Mouse (Mus musculus) small intestine, adult 2 months (tissue): ENCODE results near the gene Slc7a10. TPM values are rescaled to one million over a fixed set of nuclear protein-coding genes. Genes with fewer than 3 reads are reported as not detected.

Experiments
- H3K27ac ChIP-seq: fragments of 200-500 bp; 2 replicates; pipeline ENCODE4 v1.5.1; 2012; ENCODE audit warnings: low read depth, low read length, control low read depth, inconsistent platforms; ENCODE audit not compliant: insufficient read depth
- H3K27me3 ChIP-seq: fragments of 200-500 bp; 2 replicates; pipeline ENCODE4 v1.6.1; 2012; ENCODE audit warnings: mild to moderate bottlenecking, moderate library complexity, low read length, inconsistent platforms; ENCODE audit not compliant: control insufficient read depth, insufficient read depth
- H3K36me3 ChIP-seq: fragments of 200-500 bp; 2 replicates; pipeline ENCODE4 v1.6.1; 2012; ENCODE audit warnings: mild to moderate bottlenecking, low read length, control low read depth, inconsistent platforms; ENCODE audit not compliant: control insufficient read depth, insufficient read depth
- H3K4me1 ChIP-seq: fragments of 200-500 bp; 2 replicates; pipeline ENCODE4 v1.6.1; 2012; ENCODE audit warnings: low read length, inconsistent platforms, mixed read lengths; ENCODE audit not compliant: control insufficient read depth, insufficient read depth, insufficient read length
- H3K4me3 ChIP-seq: fragments of 200-500 bp; 2 replicates; pipeline ENCODE4 v1.5.1; 2012; ENCODE audit warnings: low read depth, mild to moderate bottlenecking, control low read depth, inconsistent platforms, low read length, moderate library complexity
- CTCF ChIP-seq: fragments of 200-500 bp; IDR thresholded peaks from 2 replicates; pipeline ENCODE4 v1.5.1; 2012; ENCODE audit warnings: low read depth, mild to moderate bottlenecking, control low read depth, inconsistent platforms, low read length, moderate library complexity, mixed read lengths; ENCODE audit not compliant: insufficient replicate concordance, insufficient read length; ENCODE audit errors: extremely low read depth
- POLR2A ChIP-seq: fragments of 200-500 bp; IDR thresholded peaks from 2 replicates; pipeline ENCODE4 v1.6.1; 2012; ENCODE audit warnings: low read depth, mild to moderate bottlenecking, control low read depth, inconsistent platforms, low read length, moderate library complexity
- WGBS: fragments of 180-500 bp; shearing (Covaris S2); methylation state at CpG from one replicate; pipeline ENCODE4 v1.1.7; 2018; 5-methylcytosine and 5-hydroxymethylcytosine counted together
- polyA plus RNA-seq: library from polyadenylated mRNA; depleted of rRNA; stranded (reverse); fragments of >200 nt; gene quantifications from 2 replicates; pipeline ENCODE4 v1.2.3, GENCODE M21; 2012

The Slc7a10 gene
- polyA plus RNA-seq, 1 experiment, result 0.11 TPM

GRCm38 (mm10) chr7:35198981-35199754, 13.0 kb downstream of the Slc7a10 start:
- H3K4me3 ChIP-seq, result no peak overlapping the region
- H3K27ac ChIP-seq, result no peak overlapping the region
- TF ChIP-seq CTCF (no peak), POLR2A (no peak)
- H3K36me3 ChIP-seq, result no peaks in the 10 kb centered on the region
- no peaks in the 10 kb centered on the region for H3K4me1 ChIP-seq
- no peaks in the 10 kb centered on the region for H3K27me3 ChIP-seq
- WGBS, result 80% methylated on average over 12 of the region's 12 CpGs

DNA sequence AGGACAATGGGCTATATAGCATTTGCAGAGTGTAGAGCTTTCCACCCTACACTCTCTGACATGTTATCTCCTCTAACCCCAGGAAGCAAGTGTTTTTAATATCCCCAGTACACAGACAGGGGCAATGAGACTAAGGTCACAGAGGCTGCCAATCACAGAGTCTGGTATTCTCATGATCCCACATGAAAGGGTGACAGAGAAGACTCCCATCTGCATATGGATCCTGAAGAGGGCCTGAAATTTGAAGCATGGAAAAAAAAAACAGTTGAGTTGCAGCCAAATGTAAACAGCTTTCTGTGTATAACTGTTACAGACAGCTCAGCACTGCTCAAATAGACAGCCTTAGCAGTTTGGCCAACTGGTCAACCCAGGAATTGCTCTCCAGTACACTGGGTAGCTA, 13.6 kb downstream of the Slc7a10 start:
- H3K4me1 ChIP-seq, result no peaks in the 10 kb centered on the region
- no peak overlapping the region for H3K27ac ChIP-seq
- no peak overlapping the region for H3K4me3 ChIP-seq
- TF ChIP-seq POLR2A (no peak), CTCF (no peak)
- no peaks in the 10 kb centered on the region for H3K36me3 ChIP-seq
- H3K27me3 ChIP-seq, result no peaks in the 10 kb centered on the region

DNA sequence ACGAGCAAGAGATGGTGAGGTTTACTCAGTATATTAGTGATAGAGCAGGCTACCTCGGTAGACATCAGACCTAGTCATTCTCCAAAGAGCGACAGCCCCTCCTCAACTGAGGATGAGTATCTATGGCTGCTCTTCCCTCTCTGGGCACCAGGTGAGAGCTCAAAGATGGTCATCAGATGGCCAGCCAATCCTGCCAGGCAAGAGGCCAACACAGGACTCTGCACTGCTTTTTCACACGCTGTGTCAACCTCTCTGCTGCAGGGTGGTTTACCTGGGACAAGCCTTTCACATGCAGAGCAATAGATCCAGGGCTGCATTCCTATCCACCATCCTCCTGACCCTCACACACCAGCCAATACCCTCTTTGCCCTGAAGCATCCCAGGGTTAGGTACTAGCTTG, 25.6 kb downstream of the Slc7a10 start:
- WGBS, result 91% methylated on average over 4 of the region's 4 CpGs

GRCm38 (mm10) chr7:35214442-35215222, 28.4 kb downstream of the Slc7a10 start:
- 0 out of 2 replicates have a peak, but pooled peaks cover 8% of the 10 kb centered on the region for H3K27me3 ChIP-seq
- peak overlapping the region; percentile 45 for H3K4me3 ChIP-seq
- no peaks in the 10 kb centered on the region for H3K36me3 ChIP-seq
- H3K4me1 ChIP-seq, result no peaks in the 10 kb centered on the region
- TF ChIP-seq CTCF (no peak), POLR2A (no peak)
- WGBS, result 6% methylated on average over 71 of the region's 79 CpGs
- H3K27ac ChIP-seq, result no peak overlapping the region

More for the DNA sequence above, 25.6 kb downstream of the Slc7a10 start:
- H3K27me3 ChIP-seq, result 0 out of 2 replicates have a peak, but pooled peaks cover 8% of the 10 kb centered on the region
- TF ChIP-seq CTCF (no peak), POLR2A (no peak)
- H3K4me1 ChIP-seq, result no peaks in the 10 kb centered on the region
- no peak overlapping the region for H3K4me3 ChIP-seq
- H3K27ac ChIP-seq, result no peak overlapping the region
- no peaks in the 10 kb centered on the region for H3K36me3 ChIP-seq

GRCm38 (mm10) chr7:35215225-35215624, 29.0 kb downstream of the Slc7a10 start, which contains the start of gene Lrp3:
Lrp3 (minus strand) TSS chr7:35215498.
- Histone ChIP-seq H3K4me3 (peak within 1 kb of the TSS; percentile 45), H3K27ac (no peak within 1 kb of the TSS), H3K36me3 (no peaks in the 10 kb centered on the region), H3K4me1 (no peaks in the 10 kb centered on the region), H3K27me3 (0 out of 2 replicates have a peak, but pooled peaks cover 8% of the 10 kb centered on the region)
- WGBS, result 3% methylated on average over 53 of the region's 53 CpGs
- TF ChIP-seq CTCF, result no peak
- no peak for TF ChIP-seq POLR2A

DNA sequence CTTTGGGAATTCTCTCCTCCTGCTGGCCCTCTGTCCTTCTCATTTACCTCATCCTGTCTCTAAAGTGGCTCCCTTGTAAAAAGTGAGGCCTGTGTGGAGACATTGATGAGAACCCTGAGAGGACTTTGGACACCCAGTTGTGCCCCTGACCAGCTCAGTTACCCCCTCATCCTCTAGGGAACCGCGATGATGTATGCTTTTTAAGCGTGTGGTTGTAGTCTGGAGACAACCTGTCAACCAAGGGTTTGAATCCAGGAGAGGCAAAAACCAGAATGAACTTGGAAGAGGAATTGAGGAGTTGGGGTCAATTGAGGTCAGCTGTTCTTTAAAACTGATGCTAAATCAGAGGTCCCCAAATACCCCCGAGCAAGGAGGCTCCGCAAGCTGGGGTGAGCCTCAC, 29.5 kb downstream of the Slc7a10 start:
- Histone ChIP-seq H3K4me3 (peak overlapping the region; percentile 45), H3K27ac (no peak overlapping the region), H3K36me3 (no peaks in the 10 kb centered on the region), H3K27me3 (0 out of 2 replicates have a peak, but pooled peaks cover 8% of the 10 kb centered on the region), H3K4me1 (no peaks in the 10 kb centered on the region)
- TF ChIP-seq CTCF, result no peak
- no peak for TF ChIP-seq POLR2A
- WGBS, result 51% methylated on average over 5 of the region's 5 CpGs

DNA sequence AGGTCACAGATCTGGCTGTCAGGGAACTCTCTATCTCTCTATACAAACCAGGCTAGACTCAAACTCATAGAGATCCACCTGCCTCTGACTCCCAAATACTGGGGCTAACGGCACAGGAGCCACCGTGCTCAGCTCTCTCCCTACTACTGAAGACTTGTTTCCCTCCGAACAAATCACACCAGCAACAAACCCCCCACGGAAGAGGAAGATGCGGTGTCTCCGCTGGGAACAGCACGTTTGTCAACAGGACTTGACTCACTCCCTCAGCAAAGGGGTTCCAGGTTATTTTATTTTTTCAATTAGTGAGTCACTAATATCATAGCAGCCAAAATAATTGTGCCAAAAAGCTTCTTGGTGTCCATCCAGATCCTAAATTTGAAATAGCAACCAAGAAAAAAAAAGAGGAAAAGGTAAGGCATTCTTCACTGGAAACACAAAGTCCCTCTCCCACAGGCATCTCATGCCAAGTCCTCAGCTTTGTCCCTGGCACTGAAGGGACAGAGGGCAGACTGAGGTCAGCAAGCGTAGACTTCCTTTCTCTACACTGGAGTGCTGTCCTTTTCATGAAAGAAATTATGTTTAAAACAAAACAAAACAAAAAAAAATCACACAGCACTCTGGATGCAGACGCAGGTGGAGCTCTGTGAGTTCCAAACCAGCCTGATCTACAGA, 34.6 kb downstream of the Slc7a10 start:
- 69% methylated on average over 9 of the region's 9 CpGs for WGBS
- Histone ChIP-seq H3K27ac (no peak overlapping the region), H3K4me3 (no peak overlapping the region), H3K4me1 (no peaks in the 10 kb centered on the region), H3K27me3 (no peaks in the 10 kb centered on the region), H3K36me3 (no peaks in the 10 kb centered on the region)
- TF ChIP-seq CTCF (no peak), POLR2A (no peak)
